Mouse (Mus musculus) liver, embryonic 14.5 days (tissue): ENCODE measurements around the gene Adamts6. TPM values are rescaled to one million over a fixed set of nuclear protein-coding genes. Genes with fewer than 3 reads are reported as not detected.

Experiments used
- ATAC-seq: fragments of 200-750 bp; cut with Nextera tagmentation; 2 replicates; pipeline ENCODE4 v1.8.0; 2017; ENCODE audit warnings: moderate number of reproducible peaks, mild to moderate bottlenecking, moderate library complexity; ENCODE audit not compliant: insufficient read depth
- DNase-seq, 3 experiments: peaks; one replicate each; pipeline ENCODE4 v3.0.0-alpha.2; 2012 to 2013; ENCODE audit warnings: low read depth in 3 of 3, low spot score in 3 of 3
- H3K27ac ChIP-seq: fragments of 300-500 bp; sonication (generic); 2 replicates; pipeline ENCODE4 v1.5.1; 2014; ENCODE audit warnings: moderate library complexity, mild to moderate bottlenecking, control low read depth, inconsistent platforms
- H3K27me3 ChIP-seq: fragments of 300-500 bp; sonication (generic); 2 replicates; pipeline ENCODE4 v1.6.1; 2014; ENCODE audit warnings: mild to moderate bottlenecking, low read length, moderate library complexity; ENCODE audit not compliant: control insufficient read depth, insufficient read depth
- H3K36me3 ChIP-seq: fragments of 300-500 bp; sonication (generic); replicated peaks from 2 replicates; pipeline ENCODE4 v1.6.1; 2014; ENCODE audit warnings: low read depth; ENCODE audit not compliant: control insufficient read depth, insufficient read depth
- H3K4me1 ChIP-seq, 2 experiments: fragments of 200-500 bp in 1 of 2; fragments of 300-500 bp in 1 of 2; sonication (generic) in 1 of 2; replicated peaks; 2 replicates each; pipeline ENCODE4 v1.6.1; 2012 to 2014; ENCODE audit warnings: antibody characterized with exemption in 1 of 2, inconsistent platforms in 1 of 2, low read length in 1 of 2; ENCODE audit not compliant: control insufficient read depth in 2 of 2, insufficient read depth in 2 of 2
- H3K4me2 ChIP-seq: fragments of 300-500 bp; sonication (generic); 2 replicates; pipeline ENCODE4 v1.6.1; 2014; ENCODE audit warnings: low read depth, mild to moderate bottlenecking, control low read depth, moderate library complexity
- H3K4me3 ChIP-seq, 2 experiments: fragments of 200-500 bp in 1 of 2; fragments of 300-500 bp in 1 of 2; sonication (generic) in 1 of 2; 2 replicates each; pipeline ENCODE4 v1.5.1; 2012 to 2014; ENCODE audit warnings: low read depth in 2 of 2, low read length in 2 of 2, mild to moderate bottlenecking in 2 of 2, control low read depth in 1 of 2, inconsistent platforms in 1 of 2, moderate library complexity in 1 of 2; ENCODE audit not compliant: insufficient read depth in 1 of 2
- H3K9ac ChIP-seq: fragments of 300-500 bp; sonication (generic); replicated peaks from 2 replicates; pipeline ENCODE4 v1.6.1; 2014; ENCODE audit warnings: mild to moderate bottlenecking, control low read depth, moderate library complexity
- H3K9me3 ChIP-seq: fragments of 300-500 bp; sonication (generic); 2 replicates; pipeline ENCODE4 v1.6.1; 2016; ENCODE audit warnings: low read length, mixed read lengths; ENCODE audit not compliant: control insufficient read depth
- CTCF ChIP-seq: IDR thresholded peaks from 2 replicates; pipeline ENCODE4 v1.5.1; 2016; ENCODE audit warnings: antibody characterized with exemption, low read depth, control low read depth
- EP300 ChIP-seq: IDR thresholded peaks from 2 replicates; pipeline ENCODE4 v1.6.1; 2016; ENCODE audit warnings: antibody characterized with exemption, low read depth
- WGBS: fragments of 180-500 bp; shearing (Covaris S2); extraction: QIAGEN DNeasy Blood & Tissue Kit; methylation state at CpG from one replicate; pipeline ENCODE4 v1.1.7; 2014; ENCODE audit not compliant: insufficient replicate concordance; 5-methylcytosine and 5-hydroxymethylcytosine counted together
- polyA plus RNA-seq, 2 experiments: library from polyadenylated mRNA; depleted of rRNA in 1 of 2; stranded (reverse) in 1 of 2; unstranded in 1 of 2; fragments of >200 nt; fragmentation: Nextera tagmentation in 1 of 2; extraction: Ambion mirVana in 1 of 2; gene quantifications; 2 replicates each; pipeline versions ENCODE4 v1.2.1 to v1.2.3; 2012 to 2014

Adamts6 gene
- polyA plus RNA-seq, 2 experiments = 0.08 to 0.35 TPM

DNA sequence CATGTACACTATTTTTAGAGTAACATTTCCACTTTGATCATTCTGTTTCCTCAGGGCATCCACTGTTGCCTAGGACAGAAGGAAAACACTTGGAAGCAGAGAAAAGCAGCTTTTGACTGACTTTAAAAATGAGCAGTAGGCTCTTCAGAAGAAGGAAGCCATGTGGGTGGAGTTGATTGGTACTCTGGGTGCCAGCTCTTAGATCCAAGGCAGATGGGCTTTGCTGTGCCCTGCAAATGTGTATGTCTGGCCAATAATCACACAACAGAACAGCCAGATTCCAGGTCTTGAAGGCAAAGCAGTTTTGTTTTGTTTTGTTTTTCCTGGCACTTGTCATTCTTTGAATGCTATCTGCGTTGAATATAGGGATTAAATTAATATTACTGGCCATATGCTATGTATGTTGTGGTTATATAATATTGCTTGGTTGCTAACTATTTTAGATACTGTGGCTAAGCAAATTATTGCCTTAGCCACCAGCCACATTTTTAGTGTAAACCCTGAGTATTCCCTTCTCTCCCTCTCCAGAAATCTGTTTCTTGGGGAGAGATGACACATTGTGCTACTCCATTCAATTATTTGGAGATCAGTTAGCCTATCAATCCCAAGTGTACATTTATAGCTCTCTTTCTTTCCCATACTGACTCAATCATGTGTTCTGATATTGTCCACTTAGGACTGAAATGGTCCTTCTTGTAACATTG, 165.8 kb downstream of the Adamts6 start:
- DNase-seq = no peak
- 63% methylated on average over 1 of the region's 1 CpGs for WGBS
- H3K9me3 ChIP-seq = no peaks in the 10 kb centered on the region
- TF ChIP-seq EP300 (no peak), CTCF (no peak)
- H3K27me3 ChIP-seq = no peaks in the 10 kb centered on the region
- H3K4me2 ChIP-seq = no peak overlapping the region
- H3K36me3 ChIP-seq = no peaks in the 10 kb centered on the region
- H3K4me3 ChIP-seq = no peak overlapping the region
- H3K4me1 ChIP-seq = no peaks in the 10 kb centered on the region
- H3K9ac ChIP-seq = no peak overlapping the region
- no peak overlapping the region for H3K27ac ChIP-seq
- ATAC-seq = no peak

DNA sequence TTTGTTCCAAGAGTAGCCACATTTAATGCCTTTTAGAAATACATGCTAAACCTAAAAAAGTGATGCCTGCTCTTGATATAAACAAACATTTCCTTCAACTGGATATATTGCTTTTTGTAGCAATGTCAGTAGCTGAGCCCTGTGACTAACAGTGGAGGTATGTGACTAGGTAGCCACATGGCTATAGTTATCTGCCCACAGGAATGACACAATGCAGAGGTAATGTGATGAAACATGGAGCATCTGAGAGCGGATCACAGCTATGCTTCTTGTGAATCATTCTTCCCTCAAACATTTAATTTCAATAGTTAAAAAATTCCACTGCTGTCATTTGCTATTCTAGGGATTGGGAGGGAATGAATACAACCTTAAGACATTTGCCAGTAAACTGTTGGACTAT, 172.7 kb downstream of the Adamts6 start:
- H3K9me3 ChIP-seq = no peaks in the 10 kb centered on the region

GRCm38 (mm10) chr13:104468061-104468460, 180.4 kb downstream of the Adamts6 start:
- ATAC-seq (no peak), DNase-seq (no peak)
- H3K4me1 ChIP-seq = no peaks in the 10 kb centered on the region
- no peak overlapping the region for H3K9ac ChIP-seq
- H3K27ac ChIP-seq = no peak overlapping the region
- no peak for TF ChIP-seq EP300
- no peak for TF ChIP-seq CTCF
- no peak overlapping the region for H3K4me3 ChIP-seq
- H3K4me2 ChIP-seq = no peak overlapping the region
- 41% methylated on average over 1 of the region's 1 CpGs for WGBS
- H3K9me3 ChIP-seq = no peaks in the 10 kb centered on the region
- no peaks in the 10 kb centered on the region for H3K36me3 ChIP-seq
- no peaks in the 10 kb centered on the region for H3K27me3 ChIP-seq

More for the DNA sequence above, 172.7 kb downstream of the Adamts6 start:
- Histone ChIP-seq H3K27ac (no peak overlapping the region), H3K9ac (no peak overlapping the region), H3K4me2 (no peak overlapping the region), H3K4me3 (no peak overlapping the region), H3K36me3 (no peaks in the 10 kb centered on the region), H3K27me3 (no peaks in the 10 kb centered on the region), H3K4me1 (no peaks in the 10 kb centered on the region)
- 73% methylated on average over 1 of the region's 1 CpGs for WGBS
- ATAC-seq = no peak
- DNase-seq = no peak
- TF ChIP-seq EP300 (no peak), CTCF (no peak)

DNA sequence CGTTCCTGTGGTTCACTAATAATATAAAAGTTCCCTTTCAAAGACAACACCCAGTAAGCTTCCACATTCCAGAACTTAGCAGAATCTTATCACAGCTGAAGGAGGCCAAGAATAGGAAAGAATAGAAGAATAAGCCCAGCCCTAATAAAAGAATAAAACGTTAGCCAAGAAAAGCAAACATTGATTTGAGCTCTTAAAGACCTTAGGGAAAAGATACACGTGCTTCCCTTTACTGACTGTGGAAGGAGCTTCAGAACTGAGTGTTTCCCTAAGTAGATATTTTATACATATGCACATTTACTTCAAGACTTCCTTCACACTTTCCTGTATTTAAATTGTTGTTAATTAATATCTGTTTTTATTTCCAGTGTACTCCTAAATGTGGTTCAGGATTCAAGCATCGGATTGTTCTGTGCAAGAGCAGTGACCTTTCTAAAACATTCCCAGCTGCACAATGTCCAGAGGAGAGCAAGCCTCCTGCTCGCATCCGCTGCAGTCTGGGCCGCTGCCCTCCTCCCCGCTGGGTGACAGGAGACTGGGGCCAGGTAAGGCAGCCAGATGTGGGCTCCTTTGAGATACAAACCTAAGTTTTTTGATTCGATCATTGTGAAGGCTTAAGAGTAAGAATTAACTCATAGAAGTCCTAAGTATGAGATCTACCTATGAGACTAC, 188.8 kb downstream of the Adamts6 start:
- WGBS = 68% methylated on average over 9 of the region's 9 CpGs
- ATAC-seq = no peak
- no peak for DNase-seq

DNA sequence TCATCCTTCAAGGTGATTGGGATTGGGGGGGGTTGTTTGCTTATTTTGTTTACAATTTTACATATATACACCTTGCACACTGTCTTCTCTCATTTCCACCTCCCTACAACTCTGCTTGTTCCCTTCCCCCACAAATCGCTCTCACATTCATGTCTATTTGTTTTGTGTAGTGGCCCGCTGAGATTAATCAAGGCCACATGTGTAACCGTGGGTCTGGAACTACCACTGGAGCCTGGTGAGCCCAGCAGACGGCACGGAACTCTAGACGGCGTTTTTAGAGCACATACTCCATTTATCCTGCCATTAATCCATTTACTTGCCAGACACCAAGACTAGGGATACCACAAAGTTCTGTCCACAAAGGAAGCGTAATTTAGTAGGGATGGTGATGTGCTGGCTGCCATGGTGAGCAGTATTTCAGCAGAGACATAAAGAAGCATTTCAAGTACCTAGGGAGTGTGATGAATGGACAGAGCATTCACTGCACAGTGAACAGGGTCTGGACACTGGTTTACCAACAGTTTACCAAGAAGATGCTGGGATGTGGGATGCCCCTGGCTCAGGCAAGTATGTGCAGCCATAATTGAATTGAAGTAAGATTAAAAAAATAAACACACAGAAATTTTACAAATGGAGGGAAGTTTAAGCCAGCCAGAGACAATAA, 194.9 kb downstream of the Adamts6 start:
- H3K4me1 ChIP-seq = no peaks in the 10 kb centered on the region
- no peaks in the 10 kb centered on the region for H3K9me3 ChIP-seq
- no peak overlapping the region for H3K27ac ChIP-seq
- no peak for TF ChIP-seq CTCF
- no peak for TF ChIP-seq EP300
- WGBS = 74% methylated on average over 8 of the region's 8 CpGs
- ATAC-seq (no peak), DNase-seq (no peak)
- no peak overlapping the region for H3K4me2 ChIP-seq
- no peak overlapping the region for H3K9ac ChIP-seq
- no peaks in the 10 kb centered on the region for H3K36me3 ChIP-seq
- no peaks in the 10 kb centered on the region for H3K27me3 ChIP-seq
- no peak overlapping the region for H3K4me3 ChIP-seq

More for the DNA sequence above, 188.8 kb downstream of the Adamts6 start:
- H3K4me3 ChIP-seq = no peak overlapping the region
- TF ChIP-seq CTCF (no peak), EP300 (no peak)
- no peaks in the 10 kb centered on the region for H3K9me3 ChIP-seq
- H3K9ac ChIP-seq = no peak overlapping the region
- H3K36me3 ChIP-seq = no peaks in the 10 kb centered on the region
- no peaks in the 10 kb centered on the region for H3K4me1 ChIP-seq
- H3K27me3 ChIP-seq = no peaks in the 10 kb centered on the region
- H3K4me2 ChIP-seq = no peak overlapping the region
- no peak overlapping the region for H3K27ac ChIP-seq
